Mouse (Mus musculus) MEL (cell line): ENCODE data around the gene E130114P18Rik. TPM values are rescaled to one million over a fixed set of nuclear protein-coding genes. Genes with fewer than 3 reads are reported as not detected.

ENCODE experiments used
- DNase-seq: peaks from one replicate; pipeline ENCODE4 v3.0.0; 2011; ENCODE audit warnings: low read depth, low spot score
- H3K27ac ChIP-seq: 2 replicates; pipeline ENCODE4 v1.5.1; 2012; ENCODE audit warnings: low read depth, mild to moderate bottlenecking, control low read depth, low read length, moderate library complexity; ENCODE audit not compliant: control insufficient read depth
- H3K27me3 ChIP-seq, 2 experiments: fragments of 150-350 bp in 1 of 2; sonication (generic) in 1 of 2; 2 replicates each; pipeline ENCODE4 v1.6.1; 2012; ENCODE audit warnings: low read length in 2 of 2, mild to moderate bottlenecking in 2 of 2, improper control_type of control experiment in 1 of 2, moderate library complexity in 1 of 2; ENCODE audit not compliant: insufficient read depth in 2 of 2, control insufficient read depth in 1 of 2
- H3K36me3 ChIP-seq, 2 experiments: 2 replicates each; pipeline ENCODE4 v1.6.1; 2012 to 2014; ENCODE audit warnings: low read length in 2 of 2, improper control_type of control experiment in 1 of 2, inconsistent platforms in 1 of 2, mild to moderate bottlenecking in 1 of 2; ENCODE audit not compliant: insufficient read depth in 2 of 2, control insufficient read depth in 1 of 2
- H3K4me1 ChIP-seq, 2 experiments: fragments of 150-350 bp in 1 of 2; sonication (generic) in 1 of 2; 2 replicates each; pipeline ENCODE4 v1.6.1; 2012; ENCODE audit warnings: low read length in 2 of 2, improper control_type of control experiment in 1 of 2, mild to moderate bottlenecking in 1 of 2; ENCODE audit not compliant: insufficient read depth in 2 of 2, control insufficient read depth in 1 of 2
- H3K4me3 ChIP-seq, 2 experiments: fragments of 150-350 bp in 1 of 2; sonication (generic) in 1 of 2; 2 replicates each; pipeline ENCODE4 v1.5.1; 2012; ENCODE audit warnings: low read depth in 2 of 2, low read length in 2 of 2, mild to moderate bottlenecking in 2 of 2, moderate library complexity in 2 of 2, control low read depth in 1 of 2, improper control_type of control experiment in 1 of 2; ENCODE audit not compliant: control insufficient read depth in 1 of 2, insufficient read depth in 1 of 2
- H3K79me2 ChIP-seq: 2 replicates; pipeline ENCODE4 v1.6.1; 2012; ENCODE audit warnings: mild to moderate bottlenecking, low read length, moderate library complexity; ENCODE audit not compliant: control insufficient read depth, poor library complexity, insufficient read depth
- H3K9ac ChIP-seq: 2 replicates; pipeline ENCODE4 v1.6.1; 2012; ENCODE audit warnings: low read depth, mild to moderate bottlenecking, control low read depth, low read length, moderate library complexity; ENCODE audit not compliant: control insufficient read depth, poor library complexity, severe bottlenecking
- H3K9me3 ChIP-seq: fragments of 150-350 bp; sonication (generic); replicated peaks from 2 replicates; pipeline ENCODE4 v1.6.1; 2012; ENCODE audit warnings: mild to moderate bottlenecking, low read length, improper control_type of control experiment, moderate library complexity; ENCODE audit not compliant: insufficient read depth
- CHD1 ChIP-seq: IDR thresholded peaks from 2 replicates; pipeline ENCODE4 v1.6.1; 2012; ENCODE audit warnings: low read depth, mild to moderate bottlenecking, inconsistent platforms, low read length, improper control_type of control experiment
- CHD2 ChIP-seq: IDR thresholded peaks from 2 replicates; pipeline ENCODE4 v1.6.1; 2011; ENCODE audit warnings: low read length, improper control_type of control experiment
- EP300 ChIP-seq, 2 experiments: IDR thresholded peaks; 2 replicates each; pipeline ENCODE4 v1.6.1; 2011; ENCODE audit warnings: improper control_type of control experiment in 2 of 2, low read length in 2 of 2, low read depth in 1 of 2, mild to moderate bottlenecking in 1 of 2
- GABPA ChIP-seq: IDR thresholded peaks from 2 replicates; pipeline ENCODE4 v1.6.1; 2012; ENCODE audit warnings: low read depth, mild to moderate bottlenecking, inconsistent platforms, low read length, improper control_type of control experiment, moderate library complexity
- HCFC1 ChIP-seq: IDR thresholded peaks from 2 replicates; pipeline ENCODE4 v1.6.1; 2012; ENCODE audit warnings: low read depth, mild to moderate bottlenecking, inconsistent platforms, low read length, improper control_type of control experiment, moderate library complexity
- MAFK ChIP-seq: IDR thresholded peaks from 2 replicates; pipeline ENCODE4 v1.6.1; 2011; ENCODE audit warnings: low read depth, mild to moderate bottlenecking, low read length, improper control_type of control experiment, borderline replicate concordance
- MAX ChIP-seq: IDR thresholded peaks from 2 replicates; pipeline ENCODE4 v1.6.1; 2011; ENCODE audit warnings: low read length, improper control_type of control experiment
- MAZ ChIP-seq: IDR thresholded peaks from 2 replicates; pipeline ENCODE4 v1.6.1; 2012; ENCODE audit warnings: low read depth, mild to moderate bottlenecking, inconsistent platforms, low read length, improper control_type of control experiment
- NELFE ChIP-seq: IDR thresholded peaks from 2 replicates; pipeline ENCODE4 v1.6.1; 2011; ENCODE audit warnings: low read depth, low read length, improper control_type of control experiment
- NRF1 ChIP-seq: IDR thresholded peaks from 2 replicates; pipeline ENCODE4 v1.6.1; 2014; ENCODE audit warnings: low read depth, mild to moderate bottlenecking, inconsistent platforms, low read length, improper control_type of control experiment, moderate library complexity; ENCODE audit not compliant: poor library complexity, insufficient read depth, severe bottlenecking
- POLR2AphosphoS2 ChIP-seq: IDR thresholded peaks from 2 replicates; pipeline ENCODE4 v1.6.1; 2011; ENCODE audit warnings: low read length, improper control_type of control experiment
- POLR2AphosphoS5 ChIP-seq: IDR thresholded peaks from 2 replicates; pipeline ENCODE4 v1.6.1; 2012; ENCODE audit warnings: low read depth, borderline replicate concordance, mild to moderate bottlenecking, inconsistent platforms, low read length, moderate library complexity, mixed read lengths
- RAD21 ChIP-seq: IDR thresholded peaks from 2 replicates; pipeline ENCODE4 v1.6.1; 2011; ENCODE audit warnings: mild to moderate bottlenecking, low read depth, low read length, improper control_type of control experiment
- SIN3A ChIP-seq: IDR thresholded peaks from 2 replicates; pipeline ENCODE4 v1.6.1; 2012; ENCODE audit warnings: low read length, improper control_type of control experiment, inconsistent platforms
- SMC3 ChIP-seq: IDR thresholded peaks from 2 replicates; pipeline ENCODE4 v1.6.1; 2011; ENCODE audit warnings: low read depth, low read length, improper control_type of control experiment
- TBP ChIP-seq: IDR thresholded peaks from 2 replicates; pipeline ENCODE4 v1.8.0; 2011; ENCODE audit warnings: low read depth, low read length, improper control_type of control experiment
- TCF12 ChIP-seq: IDR thresholded peaks from 2 replicates; pipeline ENCODE4 v1.6.1; 2014; ENCODE audit warnings: low read depth, mild to moderate bottlenecking, inconsistent platforms, low read length, improper control_type of control experiment, moderate library complexity
- UBTF ChIP-seq: IDR thresholded peaks from 2 replicates; pipeline ENCODE4 v1.6.1; 2012; ENCODE audit warnings: low read depth, mild to moderate bottlenecking, inconsistent platforms, low read length, improper control_type of control experiment, moderate library complexity, borderline replicate concordance; ENCODE audit not compliant: insufficient read depth
- ZKSCAN1 ChIP-seq: IDR thresholded peaks from 2 replicates; pipeline ENCODE4 v1.6.1; 2012; ENCODE audit warnings: low read depth, mild to moderate bottlenecking, inconsistent platforms, low read length, improper control_type of control experiment, moderate library complexity
- ZNF384 ChIP-seq: IDR thresholded peaks from 2 replicates; pipeline ENCODE4 v1.6.1; 2012; ENCODE audit warnings: low read depth, mild to moderate bottlenecking, inconsistent platforms, low read length, improper control_type of control experiment
- polyA plus RNA-seq, 2 experiments: library from polyadenylated mRNA; stranded (reverse) in 1 of 2; unstranded in 1 of 2; fragments of >175 nt in 1 of 2; fragments of >200 nt in 1 of 2; gene quantifications; 2 replicates each; pipeline versions ENCODE4 v1.2.1 to v1.2.4; 2012; ENCODE audit warnings: low replicate concordance in 2 of 2, low read depth in 1 of 2; ENCODE audit not compliant: insufficient read length in 2 of 2, insufficient read depth in 1 of 2, missing spikeins in 1 of 2
- total RNA-seq: library from RNA; depleted of rRNA; stranded (reverse); fragments of 300-350 nt; gene quantifications from 2 replicates; pipeline ENCODE4 v1.2.3, GENCODE M21; 2012

E130114P18Rik gene
- total and polyA plus RNA-seq, 3 experiments = not detected

DNA sequence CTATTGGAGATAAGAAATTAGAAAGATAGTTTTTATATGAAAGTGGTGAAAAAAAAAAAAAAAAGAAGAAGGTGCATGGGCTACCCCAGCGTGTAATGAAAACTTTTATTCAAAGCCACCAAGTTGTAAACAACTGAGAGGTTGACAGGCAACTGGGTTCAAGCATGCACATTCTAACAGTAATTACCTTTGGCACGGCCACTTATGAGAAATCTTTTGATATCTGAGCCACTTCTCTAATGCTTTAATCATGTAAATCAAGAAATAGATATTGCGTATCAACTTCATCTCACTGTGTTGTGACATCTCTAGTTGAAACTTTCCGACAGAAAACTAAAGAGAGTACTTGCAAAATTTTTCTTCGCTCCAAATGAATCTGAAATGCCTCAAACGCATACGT is 192.7 kb downstream of the E130114P18Rik start:
- Histone ChIP-seq H3K27me3 (peaks cover 3 to 9% of the 10 kb centered on the region in 2 experiments; a peak in 3 of 4 replicates), H3K9me3 (no peaks in the 10 kb centered on the region), H3K4me3 (no peak overlapping the region), H3K36me3 (peaks cover 0 to 15% of the 10 kb centered on the region in 2 experiments; a peak in 2 of 4 replicates), H3K9ac (no peak overlapping the region), H3K27ac (no peak overlapping the region), H3K4me1 (peaks cover 4 to 13% of the 10 kb centered on the region in 2 experiments; a peak in 3 of 4 replicates), H3K79me2 (no peaks in the 10 kb centered on the region)
- no peak for DNase-seq
- TF ChIP-seq CHD1 (no peak), HCFC1 (no peak), SIN3A (no peak), RAD21 (no peak), TCF12 (no peak), EP300 (IDR thresholded peaks at IDR 0.05; ENCODE audit: low read depth in 1 of 2, low read length in 2 of 2) (no peak)

DNA sequence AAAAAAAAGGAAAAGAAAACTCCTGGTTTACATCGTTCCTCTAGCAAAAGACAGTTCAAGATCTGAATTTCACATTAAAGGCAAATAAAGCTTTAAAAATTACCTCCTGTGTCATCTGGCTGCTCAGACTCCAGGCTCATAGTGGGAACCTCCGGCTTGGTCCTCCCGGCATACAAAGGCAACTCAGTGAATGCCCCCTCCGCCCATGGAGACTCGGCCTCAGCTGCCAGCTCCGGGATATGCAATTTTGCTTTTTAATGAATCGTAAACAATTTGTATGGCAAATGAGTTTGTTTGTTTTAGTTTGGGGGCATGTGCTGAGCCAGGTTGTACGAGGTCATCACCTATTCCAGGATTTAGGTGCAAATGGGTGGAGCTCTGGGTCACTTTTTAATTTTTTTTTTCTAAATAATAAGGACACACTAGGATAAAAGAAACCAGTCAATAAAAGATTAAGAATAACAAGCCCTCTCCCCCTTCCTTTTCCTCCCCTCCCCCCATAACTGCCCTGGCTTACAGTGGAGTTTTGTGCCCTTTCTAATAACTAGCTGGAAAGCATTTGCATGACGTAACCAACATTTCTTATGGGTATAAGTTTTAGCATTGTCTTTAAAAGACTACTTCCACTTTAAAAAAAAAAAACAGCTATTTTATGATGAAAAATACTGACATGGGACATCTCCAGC is 193.3 kb downstream of the E130114P18Rik start:
- DNase-seq = no peak

DNA sequence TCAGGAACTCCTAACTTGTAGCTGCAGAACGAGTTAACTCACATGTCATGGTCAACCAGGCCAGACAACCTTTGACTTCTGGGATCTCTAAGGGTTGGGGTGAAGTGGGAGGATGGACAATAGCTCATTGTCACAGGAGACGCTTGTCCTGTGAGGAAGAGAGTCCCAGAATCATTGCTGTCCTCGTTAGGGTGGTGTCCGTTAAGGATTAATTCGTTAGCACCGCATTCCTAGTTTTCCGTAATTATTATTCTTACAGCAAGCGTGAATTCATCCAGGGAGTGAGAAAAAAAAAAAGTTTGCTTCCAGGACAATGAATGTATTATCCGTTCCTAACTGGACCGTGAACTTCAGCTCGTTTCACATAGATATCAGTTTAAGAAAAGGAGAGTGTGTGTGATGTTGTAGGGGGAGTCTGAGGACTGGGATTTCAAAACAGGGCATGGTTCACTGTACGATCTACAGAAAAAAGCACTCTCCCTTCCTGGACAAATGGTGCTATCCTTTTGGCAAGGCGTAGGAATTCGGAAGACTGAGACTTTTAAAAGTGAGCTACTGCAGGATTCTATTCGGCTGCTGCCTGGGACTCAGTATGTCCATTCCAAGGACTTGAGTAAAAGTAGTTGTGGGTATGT is 195.0 kb downstream of the E130114P18Rik start:
- H3K4me1 ChIP-seq = peaks cover 3 to 12% of the 10 kb centered on the region in 2 experiments; a peak in 3 of 4 replicates
- peaks cover 0 to 11% of the 10 kb centered on the region in 2 experiments; a peak in 2 of 4 replicates for H3K36me3 ChIP-seq
- H3K27ac ChIP-seq = no peak overlapping the region
- peaks cover 6 to 9% of the 10 kb centered on the region in 2 experiments; a peak in 3 of 4 replicates for H3K27me3 ChIP-seq
- no peak overlapping the region for H3K4me3 ChIP-seq
- no peaks in the 10 kb centered on the region for H3K79me2 ChIP-seq
- DNase-seq = no peak
- H3K9ac ChIP-seq = no peak overlapping the region
- no peaks in the 10 kb centered on the region for H3K9me3 ChIP-seq
- TF ChIP-seq MAX (no peak), SMC3 (no peak), RAD21 (no peak), EP300 (IDR thresholded peaks at IDR 0.05; ENCODE audit: low read depth in 1 of 2, low read length in 2 of 2) (no peak), GABPA (no peak), POLR2AphosphoS2 (no peak), NRF1 (no peak), ZKSCAN1 (no peak), TBP (no peak), MAZ (no peak), UBTF (no peak), MAFK (no peak), POLR2AphosphoS5 (no peak), NELFE (no peak), CHD2 (no peak)

More for the DNA sequence above, 193.3 kb downstream of the E130114P18Rik start:
- H3K36me3 ChIP-seq = peaks cover 0 to 11% of the 10 kb centered on the region in 2 experiments; a peak in 2 of 4 replicates
- TF ChIP-seq ZNF384 (peak; percentile 44; the same call in 1 of the 2 replicates), NRF1 (no peak)
- no peak overlapping the region for H3K27ac ChIP-seq
- H3K79me2 ChIP-seq = no peaks in the 10 kb centered on the region
- no peak overlapping the region for H3K9ac ChIP-seq
- H3K4me3 ChIP-seq = no peak overlapping the region
- H3K4me1 ChIP-seq = peaks cover 3 to 12% of the 10 kb centered on the region in 2 experiments; a peak in 3 of 4 replicates
- no peaks in the 10 kb centered on the region for H3K9me3 ChIP-seq
- H3K27me3 ChIP-seq = peaks cover 3 to 9% of the 10 kb centered on the region in 2 experiments; a peak in 3 of 4 replicates
